Mouse (Mus musculus): ENCODE measurements around the gene Eif5a.
A peak's percentile ranks its signal among the peaks of the same experiment; 100 is the strongest.
"Not testable (repeated sequence)": the region's sequence is repeated elsewhere in the genome, so short reads cannot be mapped to it uniquely, and the experiment has no call there.

The Eif5a gene

DNA sequence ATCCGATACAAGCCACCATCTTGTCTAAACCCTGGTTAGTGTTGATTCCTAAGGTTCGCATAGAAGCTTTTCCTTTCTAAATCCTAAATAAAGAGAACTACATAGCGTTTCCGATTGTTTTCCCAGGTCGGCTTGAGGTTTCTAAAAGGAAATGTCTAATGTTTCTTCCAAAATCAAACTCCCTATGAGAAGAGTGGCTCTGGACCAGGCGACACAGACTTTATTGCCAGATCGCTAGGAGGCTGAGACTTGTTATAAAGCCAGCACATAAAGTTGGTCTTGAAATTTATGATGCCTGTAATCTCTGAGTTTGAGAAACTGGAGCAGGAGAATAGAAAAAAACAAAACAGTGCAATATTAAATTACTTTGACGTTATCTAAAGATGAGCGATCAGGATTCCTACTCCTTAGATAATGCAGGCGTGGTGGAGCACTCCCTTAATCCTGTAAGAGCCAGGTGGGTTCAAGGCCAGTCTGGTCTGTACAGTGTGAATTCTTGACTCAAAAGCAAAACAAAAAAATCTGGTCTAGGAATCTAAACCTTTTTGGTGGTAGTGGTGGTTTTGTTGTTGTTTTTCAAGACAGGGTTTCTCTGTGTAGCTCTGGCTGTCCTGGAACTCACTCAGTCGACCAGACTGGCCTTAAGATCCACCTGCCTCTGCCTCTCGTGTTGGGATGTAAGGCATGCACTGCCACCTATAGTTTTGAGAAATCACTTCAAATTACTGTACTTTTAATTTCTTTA is 426 bp upstream of the Eif5a start:
- no peak; the same call in 1 of the 2 replicates for ATAC-seq (ENCODE audit: low TSS enrichment)

DNA sequence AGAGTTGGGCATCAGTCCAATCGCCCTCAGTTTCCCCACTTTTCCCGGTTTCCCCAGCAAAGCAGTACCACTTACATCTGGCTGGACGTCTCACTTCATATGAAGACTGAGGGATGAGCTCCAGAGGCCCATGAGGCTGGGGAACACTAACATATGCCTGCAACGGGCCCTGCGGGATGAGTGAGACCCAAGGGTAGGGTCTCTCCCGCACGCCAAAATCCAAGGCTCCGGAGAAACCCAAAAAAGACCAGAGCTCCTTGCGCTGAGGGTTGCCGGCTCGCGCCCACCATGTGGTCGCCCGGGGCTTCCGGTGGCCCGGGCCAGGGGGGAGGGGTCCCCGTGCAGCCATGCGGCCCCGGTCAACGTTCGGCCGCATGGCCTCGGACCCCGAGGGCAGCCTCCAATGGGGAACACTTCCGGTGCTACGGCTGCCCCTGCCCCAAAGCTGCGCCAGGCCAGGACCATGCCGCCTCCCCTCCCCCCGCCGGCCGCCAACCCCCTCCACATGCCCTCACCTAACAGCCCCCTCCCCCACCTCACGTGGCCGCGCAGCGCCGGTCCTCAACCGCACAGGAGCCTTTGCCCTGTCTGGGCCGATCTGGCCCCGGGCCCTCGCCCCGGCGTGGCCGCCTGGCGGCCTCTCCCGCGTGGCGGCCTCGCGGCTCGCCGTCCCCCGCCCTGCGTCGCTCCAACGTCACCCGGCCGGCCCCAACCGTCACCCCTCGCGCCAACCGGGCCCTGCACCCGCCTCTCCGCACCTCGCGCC is 1.3 kb downstream of the Eif5a start:
- 0 out of 2 replicates have a peak, but pooled peaks have one; percentile 11 for ATAC-seq (ENCODE audit: low TSS enrichment)

DNA sequence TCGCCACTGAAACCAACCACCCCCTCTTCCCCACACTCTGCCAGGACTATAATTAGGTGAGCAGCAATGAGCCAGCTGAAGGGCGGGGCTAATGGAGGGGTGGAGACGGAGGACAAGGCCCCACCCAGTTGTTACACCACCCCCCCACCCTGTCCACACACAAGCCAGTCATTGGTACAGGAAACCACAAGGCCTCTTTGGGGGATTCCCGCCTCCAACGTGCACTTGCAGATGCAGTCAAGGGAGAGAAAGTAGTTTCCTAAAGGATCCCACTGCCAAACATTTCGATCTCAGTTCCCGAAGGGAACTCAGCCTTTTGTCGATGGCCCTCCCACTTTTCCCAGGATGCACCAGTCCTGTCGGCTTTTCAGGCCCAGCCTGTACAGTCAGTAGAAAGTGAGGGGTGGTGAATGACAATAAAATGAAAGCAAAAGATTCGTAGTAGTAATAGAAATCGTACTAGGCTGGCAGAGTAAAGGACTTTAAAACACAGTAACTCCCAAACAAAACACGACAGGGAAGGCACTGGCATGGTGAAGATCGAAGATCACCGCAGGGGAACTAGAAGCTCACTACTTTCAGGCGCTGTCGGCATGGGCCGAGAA is 2.0 kb downstream of the Eif5a start:
- no peak for ATAC-seq (ENCODE audit: low TSS enrichment)

DNA sequence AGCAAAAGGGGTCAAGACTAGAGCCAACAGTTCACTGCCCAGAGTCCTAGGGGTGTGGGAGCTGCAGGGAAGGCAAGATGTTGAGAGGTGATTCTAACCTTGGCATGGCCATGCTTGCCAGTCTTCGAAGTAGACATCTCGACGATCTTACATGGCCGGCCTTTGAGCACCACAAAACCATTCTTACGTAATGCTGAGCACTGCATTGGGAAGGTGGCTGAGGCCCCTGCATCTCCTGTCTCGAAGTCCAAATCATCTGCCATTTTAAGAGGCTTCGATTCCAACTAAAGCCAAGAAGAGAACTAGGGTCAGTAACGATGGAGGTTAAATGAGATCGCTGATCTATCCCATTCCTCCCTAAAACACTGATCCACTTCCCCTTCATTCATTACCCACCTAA is 2.7 kb downstream of the Eif5a start:
- no peak for ATAC-seq (ENCODE audit: low TSS enrichment)

DNA sequence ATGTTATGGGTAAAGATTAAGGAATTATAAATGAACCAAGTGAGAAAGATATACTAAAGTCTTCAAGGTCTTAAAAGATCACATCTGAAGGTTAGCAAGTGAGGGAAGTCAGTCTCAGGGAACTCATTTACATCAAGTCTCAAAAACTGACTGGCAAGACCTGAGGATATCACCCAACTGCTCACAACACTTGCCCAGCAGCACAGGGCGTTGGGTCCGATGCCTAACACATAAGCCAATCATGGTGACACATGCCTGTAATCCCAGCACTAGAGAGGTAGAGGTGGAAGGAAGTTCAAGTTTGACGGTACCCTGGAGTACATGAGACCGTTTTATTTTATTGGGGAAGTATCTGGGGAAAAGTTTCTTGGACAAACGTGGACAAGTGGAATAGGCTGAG is 3.6 kb downstream of the Eif5a start:
- ATAC-seq (ENCODE audit: low TSS enrichment), result no peak

DNA sequence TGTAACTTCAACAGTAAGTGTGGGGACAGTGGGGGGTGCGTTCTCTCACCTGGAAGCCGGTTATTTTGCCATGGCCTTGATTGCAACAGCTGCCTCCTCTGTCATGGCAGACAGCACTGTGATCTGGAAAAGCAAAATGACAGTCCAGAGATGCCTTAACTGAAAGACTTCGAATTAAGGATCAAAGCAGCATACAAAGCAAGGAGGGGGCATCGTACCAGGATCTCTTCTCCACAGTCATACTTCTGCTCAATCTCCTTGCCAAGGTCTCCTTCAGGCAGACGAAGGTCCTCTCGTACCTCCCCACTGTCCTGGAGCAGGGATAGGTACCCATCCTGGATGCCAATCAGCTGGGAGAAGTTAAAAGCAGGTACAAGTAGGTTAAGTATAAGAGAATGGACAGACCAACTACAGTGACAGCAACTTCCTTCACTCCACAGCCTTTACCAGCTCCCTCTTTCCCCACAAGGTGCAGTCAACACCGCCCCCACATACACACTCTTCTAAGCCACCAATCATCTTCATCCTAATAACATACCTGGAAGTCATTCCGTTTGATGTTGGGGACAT is 4.3 kb downstream of the Eif5a start:
- no peak for ATAC-seq (ENCODE audit: low TSS enrichment)

DNA sequence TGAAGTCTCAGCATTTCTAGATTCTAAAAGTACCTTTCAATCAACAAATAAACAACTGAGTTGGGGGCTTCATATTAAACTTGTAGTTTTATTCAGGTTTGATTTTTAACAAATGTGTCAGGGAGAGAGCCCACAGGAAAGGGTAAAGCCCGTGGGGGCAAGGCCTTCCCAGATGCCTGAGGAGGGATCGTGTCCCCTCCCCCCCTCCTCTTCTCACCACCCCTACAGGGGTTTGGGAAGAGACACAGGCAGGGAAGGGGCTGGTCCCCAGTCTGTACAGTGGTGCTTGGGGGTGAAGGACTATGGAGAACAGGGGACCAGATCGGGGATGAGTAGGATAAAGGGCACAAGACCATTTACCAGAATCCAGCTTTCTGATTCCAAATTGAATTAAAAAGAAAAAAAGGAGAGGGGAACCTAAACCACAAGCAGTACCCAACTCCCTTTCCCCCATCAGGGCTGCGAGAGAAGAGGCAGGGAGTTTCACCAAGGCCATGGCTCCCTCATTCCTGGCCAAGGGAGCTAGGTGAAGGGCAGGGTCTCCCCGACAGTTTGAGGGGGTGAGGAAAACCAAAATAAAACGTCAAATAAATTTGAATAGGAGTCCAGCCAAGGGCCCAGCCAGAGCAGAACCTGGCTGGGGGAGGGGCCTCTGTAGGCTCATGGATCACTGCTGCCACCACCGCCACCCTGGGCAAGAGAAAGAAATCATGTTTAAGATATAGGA is 4.9 kb downstream of the Eif5a start:
- ATAC-seq (ENCODE audit: low TSS enrichment), result not testable (repeated sequence)

DNA sequence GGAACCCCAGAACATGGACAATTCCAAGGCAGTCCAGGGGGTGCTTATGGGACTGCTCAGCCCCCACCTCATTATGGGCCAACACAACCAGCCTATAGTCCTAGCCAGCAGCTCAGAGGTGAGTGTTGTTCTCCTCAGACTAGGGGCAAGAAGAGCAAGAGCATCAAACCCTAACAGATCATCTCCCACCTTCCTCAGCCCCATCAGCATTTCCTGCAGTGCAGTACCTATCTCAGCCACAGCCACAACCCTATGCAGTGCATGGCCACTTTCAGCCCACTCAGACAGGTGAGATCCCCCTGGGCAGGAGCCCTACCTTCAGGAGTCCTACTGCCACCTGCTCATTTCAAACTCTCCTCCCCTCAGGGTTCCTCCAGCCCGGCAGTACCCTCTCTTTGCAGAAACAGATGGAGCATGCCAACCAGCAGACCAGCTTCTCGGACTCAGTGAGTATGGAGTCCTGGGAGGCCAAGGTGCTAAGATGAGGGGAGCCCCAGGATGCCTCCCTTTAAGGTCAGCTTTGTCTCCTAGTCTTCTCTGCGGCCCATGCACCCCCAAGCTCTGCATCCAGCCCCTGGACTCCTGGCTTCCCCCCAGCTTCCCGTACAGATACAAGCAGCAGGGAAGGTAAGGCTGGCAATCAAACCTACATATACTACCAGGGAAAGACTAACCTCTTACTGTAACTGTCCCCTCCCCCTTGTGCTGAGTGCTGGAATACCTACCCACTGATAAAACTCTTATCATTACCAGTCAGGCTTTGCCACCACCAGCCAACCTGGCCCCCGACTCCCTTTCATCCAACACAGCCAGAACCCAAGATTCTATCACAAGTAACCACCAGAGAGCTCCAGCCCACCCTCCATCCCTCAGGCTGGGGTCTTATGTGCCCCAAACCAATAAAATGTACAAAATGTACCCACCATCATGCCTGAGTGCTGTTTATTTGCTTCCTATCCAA is 5.8 kb downstream of the Eif5a start:
- no peak for ATAC-seq (ENCODE audit: low TSS enrichment)

DNA sequence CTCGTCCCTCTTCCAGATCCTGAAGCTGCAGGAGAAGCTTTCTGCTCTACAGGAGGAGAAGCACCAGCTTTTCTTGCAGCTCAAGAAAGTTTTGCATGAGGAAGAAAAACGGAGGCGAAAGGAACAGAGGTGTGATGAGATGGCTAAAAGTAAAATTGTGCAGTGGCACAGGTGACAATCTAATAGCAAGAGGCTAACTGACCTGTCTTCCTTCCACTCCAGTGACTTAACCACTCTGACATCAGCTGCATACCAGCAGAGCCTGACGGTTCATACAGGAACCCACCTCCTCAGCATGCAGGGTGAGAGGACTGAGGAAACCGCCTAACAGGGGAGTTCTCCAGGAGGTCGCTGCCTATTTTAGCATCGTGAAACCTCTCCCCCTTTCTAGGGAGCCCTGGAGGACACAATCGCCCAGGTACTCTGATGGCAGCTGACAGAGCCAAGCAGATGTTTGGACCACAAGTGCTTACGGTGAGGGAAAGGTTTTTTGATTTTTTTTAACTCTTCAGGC is 6.8 kb downstream of the Eif5a start:
- ATAC-seq (ENCODE audit: low TSS enrichment), result no peak

DNA sequence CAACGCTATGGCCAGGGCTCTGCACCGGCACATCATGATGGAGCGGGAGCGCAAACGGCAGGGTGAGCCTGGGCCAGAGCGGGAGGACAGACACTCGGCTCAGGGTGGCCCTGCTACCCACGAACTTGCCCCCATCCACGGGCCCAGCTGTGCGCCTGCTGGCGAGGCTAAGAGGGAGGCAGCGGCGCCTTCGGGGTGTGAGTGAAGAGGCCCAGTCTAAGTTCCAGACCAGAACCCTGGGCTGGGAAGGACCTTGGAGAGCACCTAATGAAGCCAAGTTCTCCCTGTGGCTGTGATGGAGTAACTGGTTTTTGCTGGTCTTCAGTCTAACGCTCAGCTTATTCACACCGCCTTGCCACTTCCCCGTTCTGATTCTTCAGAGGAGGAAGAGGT is 7.4 kb downstream of the Eif5a start:
- ATAC-seq (ENCODE audit: low TSS enrichment), result no peak

DNA sequence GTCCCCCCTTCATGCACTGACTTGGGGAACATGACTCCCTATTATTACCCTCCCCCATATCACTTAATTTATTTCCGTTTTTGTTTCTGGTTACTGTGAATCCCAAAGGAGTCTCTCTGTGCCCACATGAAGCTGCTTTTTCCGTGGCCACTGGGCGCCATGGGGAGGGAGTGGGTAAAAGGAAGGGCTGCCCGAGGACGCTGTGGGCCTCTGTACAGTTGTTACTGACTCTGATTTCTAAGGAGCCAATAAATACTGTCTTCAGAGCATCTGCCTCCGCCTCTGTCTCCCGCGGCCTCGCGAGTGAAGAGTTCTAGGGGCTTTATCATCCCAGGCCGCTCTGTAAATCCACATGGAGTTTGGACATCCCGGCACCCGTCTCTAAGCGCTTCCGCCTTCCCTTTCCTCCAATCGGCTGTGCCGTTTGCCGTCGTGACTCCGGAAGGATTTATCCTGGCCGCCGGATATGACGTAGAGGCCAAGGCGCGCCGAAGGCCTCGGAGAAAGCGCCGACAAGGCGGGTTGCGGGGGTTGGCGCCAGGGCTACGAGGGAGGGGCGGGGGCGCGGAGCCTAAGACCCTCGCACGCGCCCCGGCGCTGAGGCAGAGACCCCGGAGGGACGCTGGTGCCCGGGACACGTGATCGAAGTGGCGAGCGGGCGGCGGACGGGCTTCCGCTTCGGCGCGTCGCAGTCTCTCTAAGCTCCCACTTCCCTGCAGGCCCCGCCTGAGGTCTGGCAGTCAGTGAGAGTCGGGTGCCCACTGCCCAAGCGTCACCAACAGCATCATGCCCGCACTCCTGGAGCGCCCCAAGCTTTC is 8.0 kb downstream of the Eif5a start, which contains the start of gene Gps2:
Gene Gps2 (plus strand): TSS at position 335 of the 818 bp plus-strand sequence.
- ATAC-seq (ENCODE audit: low TSS enrichment), result peak; percentile 91

DNA sequence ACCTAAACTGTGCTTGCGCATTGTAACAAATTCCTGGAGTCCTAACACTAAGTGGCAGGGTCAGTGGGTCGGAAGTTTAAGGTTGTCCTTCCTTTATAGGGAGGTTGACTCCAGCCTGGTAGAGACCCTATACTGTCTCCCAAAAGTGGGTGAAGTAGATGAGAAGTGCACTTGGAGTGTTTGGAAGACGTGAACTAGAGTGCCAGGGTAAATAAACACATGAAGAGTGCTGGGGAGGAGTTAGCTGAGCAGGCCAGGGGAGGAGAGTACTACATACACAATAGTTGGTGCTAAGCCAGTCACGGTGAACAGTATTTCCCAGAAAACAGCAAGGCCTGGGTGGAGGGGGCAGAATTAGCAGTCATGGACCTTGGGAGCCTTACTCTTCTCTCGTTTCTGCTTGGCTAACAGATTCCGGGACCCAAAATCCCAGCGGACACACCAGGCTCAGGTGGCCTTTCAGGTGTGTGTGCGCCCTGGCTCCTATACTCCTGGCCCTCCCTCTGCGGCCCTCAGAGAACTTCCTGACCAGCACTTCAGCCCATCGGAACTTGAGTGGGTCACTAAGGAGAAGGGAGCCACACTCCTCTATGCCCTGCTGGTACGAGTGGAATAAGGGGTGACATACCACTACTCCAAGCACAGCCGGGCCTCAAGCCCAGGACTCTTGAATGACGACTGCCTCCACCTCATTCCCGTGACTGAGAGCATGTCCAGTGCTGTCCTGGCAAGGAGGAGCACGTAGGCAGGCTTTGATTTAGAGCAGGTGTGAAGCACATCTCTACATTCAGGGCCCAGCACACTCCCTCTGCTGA is 8.8 kb downstream of the Eif5a start:
- no peak for ATAC-seq (ENCODE audit: low TSS enrichment)

DNA sequence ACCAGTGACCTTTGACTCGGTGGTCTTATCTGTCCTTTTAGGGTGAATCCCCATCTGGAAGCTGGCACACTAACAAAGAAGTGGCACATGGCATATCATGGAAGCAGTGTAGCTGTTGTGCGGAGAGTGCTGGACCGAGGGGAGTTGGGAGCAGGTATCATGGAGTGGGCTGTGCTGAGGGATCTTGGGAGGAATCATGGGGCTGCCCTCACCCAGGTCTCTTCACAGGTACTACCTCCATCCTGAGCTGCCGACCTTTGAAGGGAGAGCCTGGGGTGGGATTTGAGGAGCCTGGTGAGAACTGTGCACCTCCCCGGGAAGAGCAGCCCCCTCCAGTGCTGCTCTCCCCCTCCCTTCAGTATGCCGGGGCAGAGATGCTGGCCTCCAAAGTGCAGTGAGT is 10.1 kb downstream of the Eif5a start:
- ATAC-seq (ENCODE audit: low TSS enrichment), result no peak

DNA sequence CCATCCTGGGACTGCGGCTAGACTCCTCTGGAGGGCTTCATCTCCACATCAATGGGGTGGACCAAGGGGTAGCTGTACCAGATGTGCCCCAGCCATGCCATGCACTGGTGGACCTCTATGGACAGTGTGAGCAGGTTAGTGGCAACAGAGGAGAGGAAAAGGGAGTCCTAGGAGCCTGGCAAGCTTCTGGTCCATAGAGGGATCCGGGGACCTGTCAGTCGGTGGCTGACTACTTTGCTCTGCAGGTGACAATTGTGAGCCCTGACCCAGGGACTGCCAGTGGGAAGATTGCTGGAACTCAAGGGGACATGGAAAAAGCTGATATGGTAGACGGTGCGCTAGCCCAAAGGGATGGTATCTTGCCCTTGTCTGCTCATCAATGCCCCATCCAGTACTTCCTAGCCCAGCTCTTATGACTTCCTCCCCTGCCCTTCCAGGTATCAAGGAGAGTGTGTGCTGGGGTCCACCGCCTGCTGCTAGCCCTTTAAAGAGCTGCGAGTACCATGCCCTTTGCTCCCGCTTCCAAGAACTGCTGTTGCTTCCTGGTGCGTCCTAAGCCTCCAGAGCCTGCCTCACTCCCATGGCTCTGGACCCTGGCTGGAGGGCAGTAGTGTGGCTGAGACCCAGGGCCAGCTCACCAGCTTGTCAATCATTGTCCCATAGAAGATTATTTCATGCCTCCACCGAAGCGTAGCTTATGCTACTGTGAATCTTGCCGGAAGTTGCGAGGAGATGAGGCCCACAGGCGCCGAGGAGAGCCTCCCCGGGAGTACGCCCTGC is 10.8 kb downstream of the Eif5a start:
- ATAC-seq (ENCODE audit: low TSS enrichment), result no peak

DNA sequence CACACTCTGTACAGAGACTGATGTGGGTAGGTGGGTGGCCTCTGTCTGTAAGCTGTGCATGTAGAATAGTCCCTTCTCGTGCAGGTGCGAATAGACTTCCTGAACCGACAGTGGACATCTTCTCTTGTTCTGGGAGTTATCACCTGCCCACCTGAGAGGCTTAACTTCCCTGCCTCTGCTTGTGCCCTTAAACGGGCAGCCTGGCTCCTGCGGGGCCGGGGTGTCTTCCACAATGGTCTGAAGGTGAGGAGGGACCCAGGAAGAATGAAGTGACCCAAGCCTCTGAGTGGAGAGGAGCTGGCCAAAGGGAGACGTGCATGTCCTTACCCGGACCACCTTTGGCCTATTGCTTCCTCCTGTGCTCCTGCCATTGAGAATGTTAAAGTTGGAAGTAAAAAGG is 11.6 kb downstream of the Eif5a start:
- ATAC-seq (ENCODE audit: low TSS enrichment), result no peak

DNA sequence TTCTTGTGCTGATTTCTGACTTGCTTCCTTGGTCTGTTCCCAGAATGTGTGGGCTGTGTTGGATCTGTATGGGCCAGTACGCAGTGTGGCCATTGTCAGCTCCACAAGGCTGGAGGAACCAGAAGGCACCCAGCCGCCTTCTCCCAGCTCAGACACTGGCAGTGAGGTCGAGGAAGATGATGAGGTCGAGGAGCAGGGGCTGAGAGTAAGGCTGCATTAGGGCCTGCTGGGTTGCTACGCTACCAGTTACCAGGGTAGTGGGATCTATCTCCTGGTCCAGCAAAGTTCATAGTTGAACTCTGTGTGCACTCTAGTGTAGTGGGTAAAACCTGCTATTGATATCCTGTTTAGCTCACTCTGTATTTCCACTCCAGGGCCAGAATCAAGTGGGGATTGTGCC is 12.6 kb downstream of the Eif5a start:
- ATAC-seq (ENCODE audit: low TSS enrichment), result no peak

DNA sequence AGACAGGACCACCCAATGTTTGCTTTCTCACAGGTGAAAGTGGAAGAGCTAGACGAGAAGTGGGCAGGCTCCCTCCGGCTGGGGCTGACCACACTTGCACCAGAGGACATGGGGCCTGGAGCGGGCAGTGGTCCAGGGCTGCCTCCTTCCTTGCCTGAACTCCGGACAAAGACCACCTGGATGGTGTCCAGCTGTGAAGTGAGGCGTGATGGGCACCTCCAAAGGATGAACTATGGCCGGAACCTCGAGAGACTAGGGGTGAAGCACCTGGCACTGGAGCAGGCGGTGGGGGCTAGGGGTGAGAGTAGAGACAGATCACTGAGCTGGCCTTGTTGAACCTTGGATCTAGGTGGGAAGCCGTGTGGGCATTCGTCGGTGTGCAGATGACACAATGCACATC is 13.1 kb downstream of the Eif5a start:
- ATAC-seq (ENCODE audit: low TSS enrichment), result no peak

DNA sequence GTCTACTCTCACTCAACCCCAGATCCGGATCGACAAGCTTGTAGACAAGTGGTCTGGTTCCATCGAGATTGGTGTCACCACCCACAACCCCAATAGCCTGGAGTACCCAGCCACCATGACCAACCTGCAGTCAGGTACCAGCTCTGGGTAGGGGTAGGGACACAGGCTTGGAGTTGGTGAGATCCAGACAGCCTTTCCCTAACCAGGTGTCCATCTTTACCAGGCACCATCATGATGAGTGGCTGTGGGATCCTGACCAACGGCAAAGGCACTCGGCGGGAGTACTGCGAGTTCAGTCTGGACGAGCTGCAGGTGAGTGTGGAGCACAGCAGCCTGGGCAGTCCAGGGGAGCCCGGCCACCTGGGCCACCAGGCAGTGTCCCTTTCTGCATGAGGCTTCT is 17.4 kb downstream of the Eif5a start:
- no peak for ATAC-seq (ENCODE audit: low TSS enrichment)
